10 mouse cellular contexts compared by ENCODE assay signal in the genomic region with DNA sequence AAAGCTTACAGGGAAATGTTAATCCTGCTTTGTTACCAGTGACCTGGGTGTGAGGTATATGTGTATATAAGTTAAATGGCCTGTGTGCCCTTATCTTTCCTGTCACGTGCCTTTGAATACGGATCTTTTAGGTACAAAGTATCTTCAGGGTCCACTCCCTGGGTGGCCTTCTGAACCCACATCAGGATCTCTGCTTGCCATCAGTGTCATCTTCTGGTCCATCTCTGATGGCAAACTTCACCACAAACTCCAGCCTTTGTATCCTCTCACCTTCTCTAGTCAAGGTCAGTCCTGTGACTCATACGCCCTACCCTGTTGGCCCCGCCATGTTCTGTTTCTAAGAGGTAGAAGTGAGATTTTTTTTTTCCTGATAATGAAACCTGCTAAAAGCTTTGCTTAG. TPM values are rescaled to one million over a fixed set of nuclear protein-coding genes. Genes with fewer than 3 reads are reported as not detected.
A peak's percentile ranks its signal among the peaks of the same experiment; 100 is the strongest.
DNase-seq lines count a peak whose midpoint lies in the region; ATAC-seq and TF ChIP-seq lines count a peak whose summit lies in the region.
"Had no signal": no experiment of that assay in that cellular context is flagged by ENCODE, and none has a peak within 500 bp of the region (broad histone marks: within the 10 kb centered on the region; RNA-seq: fewer than 3 reads in every experiment).

Gene Dnajc25 (plus strand): TSS at position 301 of the 400 bp plus-strand sequence.

- no peak for TF ChIP-seq EP300 in liver, postnatal 0 days (IDR thresholded peaks at IDR 0.05; ENCODE audit: low read depth)

- no peak within 1 kb of the TSS for H3K4me2 ChIP-seq in liver, postnatal 0 days (ENCODE audit: low read depth, low read length)
- H3K4me2 ChIP-seq in liver, embryonic 12.5 days, result no peak within 1 kb of the TSS
- H3K4me2 ChIP-seq in heart, embryonic 13.5 days, result peak within 1 kb of the TSS; percentile 12; the same call in 1 of the 2 replicates
- H3K4me2 ChIP-seq: hindbrain, embryonic 15.5 days had no signal

- ATAC-seq in liver, postnatal 0 days, result no peak
- no peak for ATAC-seq in liver, embryonic 12.5 days
- no peak for ATAC-seq in heart, embryonic 13.5 days (ENCODE audit: extremely low read depth, insufficient number of reproducible peaks, low FRiP score, low TSS enrichment)

- no peak for TF ChIP-seq POLR2A in small intestine, adult 2 months (IDR thresholded peaks at IDR 0.05; ENCODE audit: low read depth, low read length)

- no peaks in the 10 kb centered on the region for H3K9me3 ChIP-seq in liver, postnatal 0 days (ENCODE audit: low read length)
- H3K9me3 ChIP-seq in liver, embryonic 12.5 days (replicated peaks), result no peaks in the 10 kb centered on the region
- no peaks in the 10 kb centered on the region for H3K9me3 ChIP-seq in heart, embryonic 13.5 days
- H3K9me3 ChIP-seq: hindbrain, embryonic 15.5 days had no signal

- no peaks in the 10 kb centered on the region for H3K36me3 ChIP-seq in liver, postnatal 0 days (replicated peaks; ENCODE audit: insufficient read depth, low read length)
- no peaks in the 10 kb centered on the region for H3K36me3 ChIP-seq in liver, embryonic 12.5 days
- H3K36me3 ChIP-seq in heart, embryonic 13.5 days, result no peaks in the 10 kb centered on the region
- no peaks in the 10 kb centered on the region for H3K36me3 ChIP-seq in small intestine, adult 2 months (ENCODE audit: control insufficient read depth, insufficient read depth, low read length)
- H3K36me3 ChIP-seq: hindbrain, embryonic 15.5 days had no signal

- TF ChIP-seq CTCF in liver, postnatal 0 days (IDR thresholded peaks at IDR 0.05; ENCODE audit: low read depth), result no peak
- TF ChIP-seq CTCF in small intestine, adult 2 months (IDR thresholded peaks at IDR 0.05; ENCODE audit: extremely low read depth, insufficient read length, insufficient replicate concordance, low read depth, low read length), result no peak

- WGBS in liver, postnatal 0 days (ENCODE audit: insufficient replicate concordance), result 57% methylated on average over 4 of the region's 4 CpGs
- WGBS in liver, embryonic 12.5 days (ENCODE audit: insufficient replicate concordance), result 44% methylated on average over 4 of the region's 4 CpGs
- WGBS in heart, embryonic 13.5 days, result 73% methylated on average over 4 of the region's 4 CpGs
- 25% methylated on average over 4 of the region's 4 CpGs for WGBS in small intestine, adult 2 months

- no peaks in the 10 kb centered on the region for H3K27me3 ChIP-seq in liver, postnatal 0 days (ENCODE audit: insufficient read depth, low read length)
- H3K27me3 ChIP-seq in liver, embryonic 12.5 days (replicated peaks), result no peaks in the 10 kb centered on the region
- peaks cover 27% of the 10 kb centered on the region for H3K27me3 ChIP-seq in heart, embryonic 13.5 days (replicated peaks)
- no peaks in the 10 kb centered on the region for H3K27me3 ChIP-seq in small intestine, adult 2 months (ENCODE audit: control insufficient read depth, insufficient read depth, low read length)
- H3K27me3 ChIP-seq: hindbrain, embryonic 15.5 days had no signal

- H3K27ac ChIP-seq in liver, postnatal 0 days (ENCODE audit: low read depth), result no peak within 1 kb of the TSS
- no peak within 1 kb of the TSS for H3K27ac ChIP-seq in liver, embryonic 12.5 days
- H3K27ac ChIP-seq in heart, embryonic 13.5 days (replicated peaks), result no peak within 1 kb of the TSS
- H3K27ac ChIP-seq in small intestine, adult 2 months (ENCODE audit: insufficient read depth, low read depth, low read length), result peak within 1 kb of the TSS; percentile 95
- H3K27ac ChIP-seq: hindbrain, embryonic 15.5 days had no signal

- DNase-seq in liver, postnatal 0 days, result no peak
- no peak for DNase-seq in adrenal gland, postnatal 4 days (ENCODE audit: low spot score in 2 of 2)
- no peak for DNase-seq in frontal cortex, postnatal 36 days (ENCODE audit: low spot score in 2 of 2)
- DNase-seq in thymus, postnatal 14 days, result no peak
- no peak for DNase-seq in thymus, adult 18-20 months
- DNase-seq: thymus, postnatal 36 days had no signal

- no peak within 1 kb of the TSS for H3K9ac ChIP-seq in liver, postnatal 0 days (replicated peaks)
- H3K9ac ChIP-seq in liver, embryonic 12.5 days, result no peak within 1 kb of the TSS
- H3K9ac ChIP-seq in heart, embryonic 13.5 days, result no peak within 1 kb of the TSS; the same call in 1 of the 2 replicates
- H3K9ac ChIP-seq: hindbrain, embryonic 15.5 days had no signal

- H3K4me1 ChIP-seq in liver, postnatal 0 days (ENCODE audit: insufficient read depth), result peaks cover 22% of the 10 kb centered on the region
- H3K4me1 ChIP-seq in liver, embryonic 12.5 days, result peaks cover 62% of the 10 kb centered on the region
- H3K4me1 ChIP-seq in heart, embryonic 13.5 days, result peaks cover 18% of the 10 kb centered on the region
- H3K4me1 ChIP-seq in small intestine, adult 2 months (ENCODE audit: control insufficient read depth, insufficient read depth, insufficient read length, low read length), result peaks cover 36% of the 10 kb centered on the region; the same call in 1 of the 2 replicates
- H3K4me1 ChIP-seq: hindbrain, embryonic 15.5 days had no signal

- no peak within 1 kb of the TSS for H3K4me3 ChIP-seq in liver, postnatal 0 days (ENCODE audit: low read depth, low read length)
- H3K4me3 ChIP-seq in liver, embryonic 12.5 days, result no peak within 1 kb of the TSS
- no peak within 1 kb of the TSS for H3K4me3 ChIP-seq in heart, embryonic 13.5 days
- H3K4me3 ChIP-seq in small intestine, adult 2 months (ENCODE audit: low read depth, low read length), result peak within 1 kb of the TSS; percentile 42
- H3K4me3 ChIP-seq: hindbrain, embryonic 15.5 days had no signal

RNA-seq across cellular contexts. Expression of gene Dnajc25, which starts in this region (rescaled TPM):
- 12.5 and 13.8 TPM in 2 replicates for polyA plus RNA-seq in liver, postnatal 0 days (2015; fragmentation: Nextera tagmentation; extraction: Ambion mirVana)
- 8.2 and 9.2 TPM in 2 replicates for polyA plus RNA-seq in liver, embryonic 12.5 days (2016; fragmentation: Nextera tagmentation; extraction: Ambion mirVana)
- total RNA-seq in adrenal gland, postnatal 4 days (2021), result 10 to 100 TPM; 19.4 to 20.9 TPM
- polyA plus RNA-seq in heart, embryonic 13.5 days (2015; fragmentation: Nextera tagmentation; extraction: Ambion mirVana), result 9.0 and 10.6 TPM in 2 replicates
- 4.2 and 4.7 TPM in 2 replicates for polyA plus RNA-seq in small intestine, adult 2 months (2012; rRNA removed)
